Mouse (Mus musculus) neural tube, embryonic 15.5 days (tissue): Measurements from ENCODE around the gene Btd. TPM values are rescaled to one million over a fixed set of nuclear protein-coding genes. Genes with fewer than 3 reads are reported as not detected.

ENCODE experiments used
- ATAC-seq: fragments of 200-750 bp; cut with Nextera tagmentation; 2 replicates; pipeline ENCODE4 v1.8.0; 2017; ENCODE audit warnings: mild to moderate bottlenecking, moderate TSS enrichment, moderate library complexity; ENCODE audit not compliant: low FRiP score
- H3K27ac ChIP-seq: fragments of 300-500 bp; sonication (generic); replicated peaks from 2 replicates; pipeline ENCODE4 v1.5.1; 2015; ENCODE audit warnings: mild to moderate bottlenecking, inconsistent platforms
- H3K27me3 ChIP-seq: fragments of 300-500 bp; sonication (generic); replicated peaks from 2 replicates; pipeline ENCODE4 v1.6.1; 2015; ENCODE audit warnings: inconsistent platforms
- H3K36me3 ChIP-seq: fragments of 300-500 bp; sonication (generic); 2 replicates; pipeline ENCODE4 v1.6.1; 2015; ENCODE audit warnings: inconsistent platforms
- H3K4me1 ChIP-seq: fragments of 300-500 bp; sonication (generic); 2 replicates; pipeline ENCODE4 v1.6.1; 2015; ENCODE audit warnings: inconsistent platforms
- H3K4me2 ChIP-seq: fragments of 300-500 bp; sonication (generic); 2 replicates; pipeline ENCODE4 v1.6.1; 2015; ENCODE audit warnings: inconsistent platforms, mild to moderate bottlenecking, moderate library complexity
- H3K4me3 ChIP-seq: fragments of 300-500 bp; sonication (generic); replicated peaks from 2 replicates; pipeline ENCODE4 v1.5.1; 2015; ENCODE audit warnings: mild to moderate bottlenecking, inconsistent platforms
- H3K9ac ChIP-seq: fragments of 300-500 bp; sonication (generic); replicated peaks from 2 replicates; pipeline ENCODE4 v1.6.1; 2015; ENCODE audit warnings: mild to moderate bottlenecking, inconsistent platforms
- H3K9me3 ChIP-seq: fragments of 300-500 bp; sonication (generic); replicated peaks from 2 replicates; pipeline ENCODE4 v1.6.1; 2016; ENCODE audit warnings: inconsistent platforms
- WGBS: fragments of 180-500 bp; shearing (Covaris S2); methylation state at CpG from one replicate; pipeline ENCODE4 v1.1.7; 2015; ENCODE audit warnings: mixed read lengths; 5-methylcytosine and 5-hydroxymethylcytosine counted together
- polyA plus RNA-seq: library from polyadenylated mRNA; unstranded; fragments of >200 nt; fragmentation: Nextera tagmentation; extraction: Ambion mirVana; gene quantifications from 2 replicates; pipeline ENCODE4 v1.2.1, GENCODE M21; 2015

The Btd gene
- polyA plus RNA-seq, 1 experiment from 2014 or later: 15.6 TPM

GRCm38 (mm10) chr14:31660312-31661093 is 19.7 kb downstream of the Btd start:
- Histone ChIP-seq H3K9ac (no peak overlapping the region), H3K4me3 (no peak overlapping the region), H3K27ac (peak overlapping the region; percentile 99), H3K4me2 (peak overlapping the region; percentile 61), H3K9me3 (no peaks in the 10 kb centered on the region), H3K4me1 (peaks cover 81% of the 10 kb centered on the region), H3K36me3 (no peaks in the 10 kb centered on the region), H3K27me3 (no peaks in the 10 kb centered on the region)
- ATAC-seq: no peak
- 19% methylated on average over 7 of the region's 7 CpGs for WGBS

- no peaks in the 10 kb centered on the region for H3K27me3 ChIP-seq
- peak; percentile 95 for ATAC-seq
- H3K27ac ChIP-seq: peak overlapping the region; percentile 99
- H3K9ac ChIP-seq: peak overlapping the region; percentile 50
- H3K4me3 ChIP-seq: peak overlapping the region; percentile 37
- under 1% methylated on average over 44 of the region's 44 CpGs for WGBS
- H3K4me2 ChIP-seq: peak overlapping the region; percentile 61
- no peaks in the 10 kb centered on the region for H3K36me3 ChIP-seq
- H3K4me1 ChIP-seq: peaks cover 81% of the 10 kb centered on the region
- H3K9me3 ChIP-seq: no peaks in the 10 kb centered on the region
Observed at GRCm38 (mm10) chr14:31661671-31662554, 21.1 kb downstream of the Btd start.

GRCm38 (mm10) chr14:31662555-31663211 is 21.9 kb downstream of the Btd start:
- WGBS: 17% methylated on average over 9 of the region's 9 CpGs
- peaks cover 74% of the 10 kb centered on the region for H3K4me1 ChIP-seq
- H3K27me3 ChIP-seq: no peaks in the 10 kb centered on the region

GRCm38 (mm10) chr14:31663376-31664099 is 22.7 kb downstream of the Btd start:
- no peak for ATAC-seq
- Histone ChIP-seq H3K4me2 (no peak overlapping the region), H3K36me3 (no peaks in the 10 kb centered on the region), H3K27ac (peak overlapping the region; percentile 99), H3K4me1 (peaks cover 67% of the 10 kb centered on the region), H3K4me3 (no peak overlapping the region), H3K27me3 (no peaks in the 10 kb centered on the region), H3K9me3 (no peaks in the 10 kb centered on the region), H3K9ac (no peak overlapping the region)
- 85% methylated on average over 13 of the region's 13 CpGs for WGBS

More at GRCm38 (mm10) chr14:31662555-31663211, 21.9 kb downstream of the Btd start:
- peak overlapping the region; percentile 47 for H3K9ac ChIP-seq
- H3K36me3 ChIP-seq: no peaks in the 10 kb centered on the region
- peak overlapping the region; percentile 61 for H3K4me2 ChIP-seq
- peak; percentile 13; the same call in 1 of the 2 replicates for ATAC-seq
- H3K4me3 ChIP-seq: peak overlapping the region; percentile 37
- H3K27ac ChIP-seq: peak overlapping the region; percentile 99
- H3K9me3 ChIP-seq: no peaks in the 10 kb centered on the region

GRCm38 (mm10) chr14:31664100-31664902 is 23.5 kb downstream of the Btd start:
- H3K4me3 ChIP-seq: no peak overlapping the region
- H3K27me3 ChIP-seq: no peaks in the 10 kb centered on the region
- H3K4me2 ChIP-seq: no peak overlapping the region
- no peak overlapping the region; the same call in 1 of the 2 replicates for H3K9ac ChIP-seq
- ATAC-seq: no peak
- H3K4me1 ChIP-seq: peaks cover 64% of the 10 kb centered on the region
- 25% methylated on average over 18 of the region's 18 CpGs for WGBS
- no peaks in the 10 kb centered on the region for H3K9me3 ChIP-seq
- H3K36me3 ChIP-seq: no peaks in the 10 kb centered on the region
- H3K27ac ChIP-seq: peak overlapping the region; percentile 99

- Histone ChIP-seq H3K4me1 (peaks cover 64% of the 10 kb centered on the region), H3K9me3 (no peaks in the 10 kb centered on the region), H3K9ac (no peak overlapping the region; the same call in 1 of the 2 replicates), H3K36me3 (no peaks in the 10 kb centered on the region), H3K4me3 (no peak overlapping the region), H3K27me3 (no peaks in the 10 kb centered on the region), H3K27ac (peak overlapping the region; percentile 99), H3K4me2 (no peak overlapping the region)
- no peak for ATAC-seq
- WGBS: 43% methylated on average over 12 of the region's 12 CpGs
Observed at GRCm38 (mm10) chr14:31664903-31665565, 24.2 kb downstream of the Btd start.

GRCm38 (mm10) chr14:31665566-31665940 is 24.7 kb downstream of the Btd start:
- Histone ChIP-seq H3K27ac (peak overlapping the region; percentile 99), H3K9ac (no peak overlapping the region), H3K4me2 (no peak overlapping the region), H3K4me3 (no peak overlapping the region), H3K4me1 (peaks cover 59% of the 10 kb centered on the region), H3K9me3 (no peaks in the 10 kb centered on the region), H3K36me3 (no peaks in the 10 kb centered on the region), H3K27me3 (no peaks in the 10 kb centered on the region)
- no peak for ATAC-seq
- WGBS: 65% methylated on average over 4 of the region's 4 CpGs

GRCm38 (mm10) chr14:31666931-31667705 is 26.3 kb downstream of the Btd start:
- Histone ChIP-seq H3K9me3 (no peaks in the 10 kb centered on the region), H3K36me3 (no peaks in the 10 kb centered on the region), H3K4me1 (peaks cover 48% of the 10 kb centered on the region), H3K27ac (no peak overlapping the region), H3K9ac (no peak overlapping the region), H3K27me3 (no peaks in the 10 kb centered on the region), H3K4me2 (no peak overlapping the region), H3K4me3 (no peak overlapping the region)
- WGBS: 94% methylated on average over 28 of the region's 28 CpGs
- no peak for ATAC-seq

GRCm38 (mm10) chr14:31667741-31668140 is 26.9 kb downstream of the Btd start:
- no peak for ATAC-seq
- Histone ChIP-seq H3K9ac (no peak overlapping the region), H3K27ac (0 out of 2 replicates have a peak overlapping the region, but pooled peaks have one; percentile 3), H3K4me3 (no peak overlapping the region), H3K4me2 (no peak overlapping the region), H3K36me3 (no peaks in the 10 kb centered on the region), H3K27me3 (no peaks in the 10 kb centered on the region), H3K4me1 (peaks cover 42% of the 10 kb centered on the region), H3K9me3 (no peaks in the 10 kb centered on the region)
- 84% methylated on average over 6 of the region's 6 CpGs for WGBS
